Mouse (Mus musculus): ENCODE results near the gene Tssc4.

Gene Tssc4

DNA sequence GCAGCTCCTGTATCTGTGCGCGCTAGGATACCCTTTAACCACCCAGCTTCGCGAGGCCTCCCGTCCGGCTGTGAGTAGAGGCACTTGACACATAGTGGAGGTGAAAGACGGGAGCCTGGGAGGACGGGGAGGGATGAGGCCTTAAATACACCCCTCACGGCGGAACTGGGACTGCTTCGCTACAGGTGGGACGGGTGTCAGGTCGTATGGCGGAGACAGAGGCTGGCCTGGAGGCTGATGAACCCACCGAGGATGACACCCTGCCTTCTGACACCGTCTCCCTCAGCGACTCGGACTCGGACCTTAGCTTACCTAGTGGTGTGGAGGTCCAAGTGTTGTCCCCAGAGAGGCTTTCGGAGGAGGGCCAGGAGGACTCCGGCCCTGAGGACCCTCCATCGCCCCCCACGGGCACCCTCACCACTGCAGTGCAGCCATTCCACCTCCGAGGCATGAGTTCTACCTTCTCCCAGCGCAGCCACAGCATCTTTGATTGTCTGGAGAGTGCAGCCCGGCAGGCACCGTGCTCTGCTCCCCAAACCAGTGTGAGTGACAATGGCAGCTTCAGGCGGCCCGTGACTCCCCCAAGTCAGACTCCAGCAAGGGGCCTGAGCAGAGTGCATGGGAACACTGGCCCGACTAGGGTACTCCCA is 827 bp downstream of the Tssc4 start:
- no peak for DNase-seq

DNA sequence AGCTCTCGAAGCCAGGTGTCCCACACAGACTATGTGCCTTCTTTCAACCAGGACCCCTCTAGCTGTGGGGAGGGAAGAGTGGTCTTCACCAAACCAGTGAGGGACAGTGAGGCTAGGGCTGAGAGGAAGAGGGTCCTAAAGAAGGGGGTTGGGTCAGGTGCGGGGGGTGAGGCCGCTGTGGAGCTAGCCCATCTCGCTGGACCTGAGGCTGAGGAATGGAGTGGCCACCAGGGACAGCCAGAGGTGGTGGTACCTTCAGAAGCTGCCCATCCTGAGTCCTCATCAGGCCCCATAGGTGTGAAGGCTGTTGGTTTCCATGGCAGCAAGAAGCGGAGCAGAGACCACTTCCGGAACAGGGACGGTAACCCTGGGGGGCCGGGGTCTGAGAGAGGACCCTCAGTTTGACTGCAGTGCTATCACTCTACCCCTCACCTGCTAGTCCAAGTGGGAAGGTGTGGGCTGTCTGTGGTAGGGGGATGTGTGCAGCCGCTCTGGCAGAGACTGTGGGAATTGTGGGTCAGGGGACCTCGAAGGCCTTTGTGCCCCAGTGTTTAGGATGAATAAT is 1.5 kb downstream of the Tssc4 start:
- DNase-seq: no peak

DNA sequence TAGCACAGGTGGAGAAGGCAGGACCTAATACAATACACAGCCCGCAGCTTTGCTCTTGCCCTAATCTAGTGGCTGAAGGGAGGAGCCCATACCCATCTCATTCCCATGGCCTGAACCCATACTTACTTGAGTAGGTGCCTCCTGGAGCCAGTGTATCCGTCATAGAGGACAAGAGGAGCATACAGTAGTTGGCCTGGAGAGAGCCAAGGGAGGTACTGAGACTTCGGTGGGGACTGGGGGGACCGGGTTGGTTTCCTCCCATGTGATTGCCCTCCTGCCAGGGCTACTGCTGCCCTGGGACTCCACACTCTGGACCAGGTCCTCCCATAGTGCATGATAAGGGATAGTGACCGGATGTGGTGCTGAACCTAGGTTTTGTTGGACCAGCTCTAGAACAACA is 3.6 kb downstream of the Tssc4 start:
- DNase-seq: no peak

DNA sequence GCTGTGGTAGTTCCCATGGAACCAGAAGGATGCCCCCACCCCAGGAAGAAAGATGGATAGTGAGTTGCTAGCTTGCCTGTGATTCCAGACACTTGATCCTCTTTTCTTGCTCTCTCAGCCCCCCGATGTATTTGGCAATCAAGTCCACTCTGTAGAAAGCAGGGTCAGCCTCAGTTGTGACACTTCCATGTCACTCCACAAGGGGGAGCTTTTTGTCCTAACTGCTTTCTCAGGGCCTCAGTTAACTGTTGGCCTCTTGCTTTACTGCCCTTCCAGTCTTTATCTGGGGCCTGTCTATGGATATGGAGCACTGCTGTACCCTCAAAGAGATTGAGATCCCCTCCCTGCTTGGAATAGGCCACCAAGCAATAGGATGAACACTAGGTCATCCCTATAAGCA is 4.0 kb downstream of the Tssc4 start:
- peak; percentile 72 for DNase-seq

DNA sequence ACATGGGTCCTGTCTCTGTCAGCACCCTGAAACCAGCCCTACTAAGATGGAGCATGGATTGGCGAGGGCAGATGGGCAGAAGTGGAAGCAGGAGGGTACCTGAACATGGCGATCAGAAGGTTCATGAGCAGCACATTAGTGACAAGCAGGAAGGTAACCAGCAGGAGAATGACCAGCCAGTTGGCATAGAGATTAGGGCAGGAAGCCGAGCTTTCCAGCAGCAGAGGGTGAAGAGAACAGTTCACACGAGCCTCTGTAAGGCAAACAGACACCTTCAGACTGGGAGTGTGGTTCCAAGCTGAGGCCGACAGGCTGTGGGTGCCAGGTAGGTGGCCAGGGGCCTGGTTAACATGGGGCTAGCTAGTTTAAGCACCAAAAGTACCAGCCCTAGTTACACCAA is 6.3 kb downstream of the Tssc4 start:
- DNase-seq: no peak

DNA sequence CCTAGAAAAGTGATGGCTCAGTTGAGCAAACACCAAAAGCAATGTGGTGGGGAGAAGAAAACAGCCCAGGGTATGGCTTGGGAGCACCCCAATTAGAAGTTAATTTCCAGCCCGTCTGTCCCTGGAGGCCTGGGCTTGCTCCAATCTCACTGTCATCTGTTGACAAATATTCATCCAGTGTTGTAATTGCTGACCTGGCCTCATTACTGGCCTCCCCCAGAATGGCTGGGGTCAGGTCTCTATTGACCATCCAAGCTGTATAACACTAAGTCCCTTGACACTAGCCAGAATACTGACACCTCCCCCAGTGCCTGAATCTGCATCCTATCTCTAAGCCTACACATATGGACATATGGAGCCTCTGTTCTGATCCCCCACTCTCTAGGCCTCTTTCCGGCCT is 8.3 kb downstream of the Tssc4 start:
- peak; percentile 47 for DNase-seq

DNA sequence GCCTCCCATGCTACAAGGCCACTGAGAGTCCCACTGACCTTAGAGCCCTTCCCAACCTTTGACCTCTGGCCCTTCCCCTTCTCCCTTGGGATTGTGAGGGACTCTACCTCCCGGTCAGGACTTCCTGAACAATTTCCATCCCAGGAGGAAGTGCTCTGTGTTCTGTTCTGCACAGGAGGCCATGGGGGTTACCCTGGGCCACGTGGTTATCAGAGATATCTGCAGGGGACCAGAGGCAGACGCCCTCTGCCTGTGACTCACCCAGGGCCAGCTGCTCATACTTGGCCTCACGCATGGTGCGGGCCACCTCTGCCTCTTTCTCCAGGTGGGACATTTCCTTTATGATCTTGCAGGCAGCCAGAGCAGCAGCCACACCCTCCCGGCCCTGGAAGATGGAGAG is 13.0 kb downstream of the Tssc4 start:
- DNase-seq: no peak

DNA sequence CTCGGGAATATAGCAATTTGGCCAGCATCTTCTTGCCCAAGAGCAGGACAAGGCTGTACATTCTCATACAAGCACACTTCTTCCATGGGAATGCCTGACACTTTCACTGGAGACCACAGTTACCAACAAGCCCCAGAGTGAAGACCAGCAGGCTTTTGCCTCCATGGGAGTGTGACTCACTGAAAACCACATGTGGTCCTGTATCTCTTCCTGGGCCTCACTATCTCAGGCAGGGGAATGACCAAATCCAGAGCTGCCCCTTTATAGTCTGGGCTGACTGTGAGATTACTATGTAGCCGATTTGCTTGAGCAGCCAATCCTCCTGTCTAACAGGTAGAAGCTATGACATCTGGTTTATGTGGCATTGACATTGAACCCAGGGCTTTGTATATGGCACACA is 14.7 kb downstream of the Tssc4 start:
- no peak for DNase-seq

DNA sequence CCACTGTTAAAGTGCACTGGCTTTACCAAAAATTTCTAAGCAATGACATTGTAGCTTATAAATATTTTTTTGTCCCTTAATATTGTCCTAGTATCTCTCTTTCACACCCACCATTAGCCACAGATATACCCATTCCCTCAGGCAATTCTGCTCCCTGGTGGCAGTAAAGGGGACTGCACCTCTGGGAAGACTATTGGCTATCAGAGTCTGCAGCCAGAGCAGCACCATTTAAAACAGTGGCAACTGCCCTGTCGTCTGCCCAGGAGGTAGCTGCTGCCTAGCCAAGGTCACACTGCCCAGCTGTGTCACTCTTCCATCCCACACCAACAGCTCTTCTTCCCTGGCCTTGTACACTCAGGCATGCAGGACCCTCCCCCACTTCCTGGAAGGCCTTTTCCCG is 17.3 kb downstream of the Tssc4 start:
- DNase-seq: peak; percentile 68

DNA sequence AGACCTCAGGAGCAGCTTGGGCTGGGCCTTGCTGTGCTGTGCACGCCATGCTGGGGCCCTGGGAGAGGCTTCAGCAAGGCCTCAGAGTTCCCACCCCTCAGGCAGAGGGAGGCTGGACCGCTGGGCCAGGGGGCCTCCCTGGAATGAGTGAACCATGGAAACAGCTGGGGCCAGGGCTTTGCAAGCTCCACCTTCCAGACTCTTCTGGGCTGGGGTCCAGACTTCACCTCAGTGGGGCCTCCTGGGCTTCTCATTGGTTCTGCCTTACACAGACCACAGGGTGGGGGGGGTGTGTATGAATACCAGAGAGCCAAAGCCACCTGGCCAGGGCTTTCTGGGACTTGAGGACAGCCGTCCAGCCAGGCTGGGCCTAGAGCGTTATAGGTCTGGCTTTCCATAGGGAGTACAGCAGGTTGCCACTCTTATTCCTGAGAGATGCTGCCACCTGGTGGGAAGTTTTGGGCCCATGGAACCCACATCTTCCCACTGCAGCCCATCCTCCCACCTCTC is 18.1 kb downstream of the Tssc4 start:
- peak; percentile 60 for DNase-seq

DNA sequence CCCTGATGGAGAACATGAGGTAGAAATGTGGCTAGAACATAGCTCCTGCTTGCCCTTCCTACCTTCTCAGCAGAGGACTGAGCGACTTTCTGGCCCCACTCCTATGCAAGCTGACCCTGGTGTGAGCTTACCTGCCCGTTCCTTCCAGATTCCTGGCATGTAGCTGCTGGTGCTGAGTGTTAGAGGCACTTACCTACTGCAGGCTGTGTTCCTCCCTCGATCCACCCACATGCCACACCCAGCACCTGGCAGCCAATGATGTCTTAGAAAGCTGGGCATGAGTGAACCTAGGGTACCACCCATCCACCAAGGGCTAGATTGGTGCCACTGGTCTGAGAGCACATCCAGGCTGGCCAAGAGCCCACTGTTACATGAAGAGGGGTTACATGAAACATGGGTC is 24.8 kb downstream of the Tssc4 start:
- DNase-seq: no peak

DNA sequence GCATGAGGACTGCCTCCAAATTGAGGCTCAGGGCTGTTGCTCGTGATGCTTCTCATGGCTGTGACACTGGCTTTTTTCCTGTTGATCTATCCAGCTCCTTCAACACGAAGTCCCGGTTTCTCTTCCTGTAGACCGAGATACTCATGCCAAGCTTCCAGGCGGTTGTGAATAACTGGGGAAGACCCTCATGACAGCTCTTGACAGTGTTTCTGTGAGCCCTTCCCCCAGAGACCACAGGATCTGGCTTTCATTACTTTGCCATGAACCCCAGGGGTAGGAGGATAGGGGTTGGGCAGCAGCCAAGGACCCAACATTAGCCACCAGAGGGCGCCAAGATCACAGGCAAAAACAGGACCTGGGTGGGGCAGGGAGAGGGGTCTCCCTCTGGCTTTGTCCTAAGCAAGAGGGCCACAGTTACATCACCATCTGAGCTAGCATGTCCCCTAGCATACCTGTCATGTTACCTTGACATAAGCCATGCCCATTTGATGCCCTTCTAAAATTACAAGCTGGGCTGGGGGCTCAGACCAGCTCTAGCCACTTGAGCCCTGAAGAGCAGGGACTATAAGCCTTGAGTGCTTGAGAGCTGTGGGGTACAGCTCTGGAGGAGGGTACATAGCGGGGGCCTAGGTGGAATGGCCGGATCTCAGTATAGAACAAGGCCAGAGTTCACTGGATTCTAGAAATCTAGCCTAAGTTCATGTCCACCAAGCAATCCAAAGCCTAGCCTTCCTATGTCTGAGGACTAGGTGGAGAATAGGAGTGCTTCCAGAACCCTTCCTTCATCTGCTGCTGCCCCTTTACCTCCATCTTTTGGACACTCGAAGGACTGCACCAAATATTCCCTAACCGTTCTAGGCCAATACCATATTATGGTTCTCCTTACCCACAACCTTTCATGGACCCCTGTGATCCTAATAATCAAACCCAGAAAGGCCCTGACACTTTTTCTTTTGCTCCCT is 25.8 kb downstream of the Tssc4 start, which contains the start of gene Trpm5:
Gene Trpm5 (minus strand): TSS at position 51 of the 962 bp plus-strand sequence.
- peak; percentile 71 for DNase-seq

DNA sequence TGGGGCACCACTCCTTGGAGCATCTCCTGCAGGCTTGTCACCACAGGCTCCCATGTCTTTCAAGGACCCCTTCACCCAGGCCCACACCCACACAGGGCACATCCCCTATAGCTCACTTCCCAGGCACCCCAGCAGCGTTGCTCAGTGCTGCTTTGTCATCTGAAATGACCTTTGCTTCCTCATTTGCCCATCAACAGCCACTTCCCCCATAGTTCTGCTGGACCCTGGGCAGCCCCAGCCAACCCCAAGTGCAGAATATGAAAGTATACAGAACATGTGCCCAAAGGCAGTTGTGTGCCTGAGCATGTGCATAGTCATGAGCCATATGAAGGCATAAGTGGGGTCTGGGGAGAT is 26.5 kb downstream of the Tssc4 start:
- DNase-seq: no peak

DNA sequence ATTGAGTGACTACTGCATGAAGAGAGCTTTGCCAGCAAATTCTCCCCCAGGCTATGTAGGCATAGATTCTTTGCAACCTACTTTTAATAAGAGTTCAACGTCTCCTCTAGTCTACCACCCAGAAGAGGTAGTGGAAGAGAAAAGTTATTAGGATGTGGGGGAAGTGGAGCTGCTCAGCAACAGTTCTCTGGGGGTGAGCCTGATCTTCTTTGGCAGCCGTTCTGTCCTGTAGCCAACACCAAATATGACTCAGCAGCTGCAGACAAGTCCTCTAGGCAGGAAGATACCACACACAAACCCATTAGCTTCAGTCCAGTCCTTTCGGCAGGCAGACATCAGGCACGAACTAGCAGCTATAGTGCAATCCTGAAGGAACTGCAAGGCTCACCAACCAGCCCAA is 31.7 kb downstream of the Tssc4 start:
- DNase-seq: no peak

DNA sequence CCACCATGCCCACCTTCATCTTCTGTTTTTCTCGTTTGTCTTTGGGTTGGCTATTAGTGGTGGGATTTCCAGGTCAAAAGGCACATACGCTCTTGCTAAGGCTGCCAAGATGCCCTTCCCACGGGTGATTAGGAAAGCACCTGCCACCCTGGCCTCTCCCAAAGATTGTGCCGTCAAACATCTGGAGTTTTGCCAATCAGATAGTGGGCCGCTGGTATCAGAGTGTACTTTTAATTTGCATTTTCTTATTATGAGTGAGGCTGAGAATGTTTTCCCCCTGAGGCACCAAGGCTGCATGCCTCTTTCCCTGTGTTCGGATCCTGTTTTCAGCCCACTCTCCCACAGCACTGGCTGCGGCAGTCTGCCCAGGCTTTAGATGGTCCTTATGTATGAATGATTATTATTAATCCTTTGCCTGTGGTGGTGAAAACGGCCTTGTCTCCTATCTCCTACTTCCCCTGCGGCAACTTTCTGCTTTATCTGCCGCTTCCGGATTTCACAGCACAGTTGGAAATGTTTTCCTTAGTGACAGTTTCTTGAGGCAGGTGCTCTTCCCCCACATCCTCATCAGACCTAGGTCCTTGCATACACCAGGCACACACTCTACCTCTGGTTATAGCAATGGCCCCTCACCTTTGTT is 36.3 kb downstream of the Tssc4 start:
- no peak for DNase-seq

DNA sequence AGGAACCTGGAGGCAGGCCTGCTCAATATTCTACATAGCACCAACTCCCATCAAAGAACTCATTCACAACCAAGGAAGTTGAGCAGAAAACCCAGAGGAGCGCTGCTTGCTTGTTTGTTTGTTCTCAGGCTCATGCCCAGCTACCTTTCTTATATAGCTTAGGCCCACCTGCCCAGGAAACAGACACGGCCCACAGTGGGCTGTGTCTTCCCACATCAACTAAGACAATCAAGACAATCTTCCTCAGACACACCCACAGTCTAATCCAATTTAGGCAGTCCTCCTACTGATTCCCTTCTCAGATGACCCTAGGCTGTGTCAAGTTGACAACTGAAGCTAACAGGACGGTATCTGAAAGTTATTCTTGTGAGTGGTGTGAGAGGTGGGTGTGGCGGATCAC is 37.0 kb downstream of the Tssc4 start, which contains the start of gene Kcnq1:
Gene Kcnq1 (plus strand): TSS at position 301 of the 400 bp plus-strand sequence.
- DNase-seq: no peak

DNA sequence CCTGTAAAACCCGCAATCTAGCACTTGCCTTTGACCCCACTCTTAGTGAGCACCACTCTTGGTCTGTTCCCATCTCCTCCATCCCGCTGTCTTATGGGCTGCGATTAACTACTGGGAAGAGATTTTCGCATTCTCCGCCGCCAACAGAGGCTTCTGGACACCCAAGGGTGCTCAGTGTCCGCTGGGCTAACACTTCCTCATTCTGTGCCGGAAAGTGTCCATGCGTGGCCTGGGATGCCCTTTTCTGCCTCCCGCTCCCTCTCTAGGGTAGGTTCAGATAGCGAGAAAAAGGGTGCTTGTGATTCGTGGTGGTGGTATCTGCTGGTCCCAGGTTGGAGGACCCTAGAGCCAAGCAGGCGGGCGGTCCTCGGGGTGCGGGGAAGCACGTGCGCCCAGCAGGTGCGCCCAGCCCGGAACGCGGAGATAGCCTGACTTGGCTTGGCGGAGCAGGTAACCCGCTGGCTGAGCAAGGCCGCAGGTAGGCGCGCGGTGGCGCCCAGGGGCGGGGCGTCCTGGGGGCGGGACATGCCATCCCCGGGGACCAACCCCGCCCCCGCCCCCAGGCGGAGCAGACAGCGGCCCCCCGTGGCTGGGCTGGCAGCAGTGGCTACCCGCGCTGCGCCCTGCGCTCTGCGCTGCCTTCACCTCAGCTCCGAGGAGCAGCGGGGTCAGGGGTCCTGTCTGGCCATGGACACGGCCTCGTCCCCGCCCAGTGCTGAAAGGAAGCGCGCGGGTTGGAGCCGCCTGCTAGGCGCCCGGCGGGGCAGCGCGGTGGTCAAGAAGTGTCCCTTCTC is 37.8 kb downstream of the Tssc4 start:
- DNase-seq: no peak

DNA sequence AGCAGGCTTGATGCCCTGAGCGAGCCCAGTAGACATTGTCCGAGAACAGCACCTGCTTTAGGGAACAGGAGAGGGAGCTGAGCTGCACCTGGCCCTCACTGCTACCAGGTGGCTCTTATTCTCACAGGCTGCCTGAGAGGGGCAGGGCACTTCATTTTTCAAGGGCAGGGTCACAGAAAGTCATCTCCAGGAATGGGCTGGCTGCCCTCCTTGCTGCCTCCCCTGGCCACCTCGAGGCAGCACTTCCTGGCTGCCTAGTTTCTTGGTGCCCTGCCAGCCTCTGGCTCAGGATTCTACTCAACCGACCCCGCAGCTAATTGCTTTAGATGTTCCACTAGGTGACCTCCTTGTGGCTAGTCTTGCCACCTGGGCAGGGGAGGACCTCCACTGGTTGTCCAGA is 39.2 kb downstream of the Tssc4 start:
- DNase-seq: no peak

DNA sequence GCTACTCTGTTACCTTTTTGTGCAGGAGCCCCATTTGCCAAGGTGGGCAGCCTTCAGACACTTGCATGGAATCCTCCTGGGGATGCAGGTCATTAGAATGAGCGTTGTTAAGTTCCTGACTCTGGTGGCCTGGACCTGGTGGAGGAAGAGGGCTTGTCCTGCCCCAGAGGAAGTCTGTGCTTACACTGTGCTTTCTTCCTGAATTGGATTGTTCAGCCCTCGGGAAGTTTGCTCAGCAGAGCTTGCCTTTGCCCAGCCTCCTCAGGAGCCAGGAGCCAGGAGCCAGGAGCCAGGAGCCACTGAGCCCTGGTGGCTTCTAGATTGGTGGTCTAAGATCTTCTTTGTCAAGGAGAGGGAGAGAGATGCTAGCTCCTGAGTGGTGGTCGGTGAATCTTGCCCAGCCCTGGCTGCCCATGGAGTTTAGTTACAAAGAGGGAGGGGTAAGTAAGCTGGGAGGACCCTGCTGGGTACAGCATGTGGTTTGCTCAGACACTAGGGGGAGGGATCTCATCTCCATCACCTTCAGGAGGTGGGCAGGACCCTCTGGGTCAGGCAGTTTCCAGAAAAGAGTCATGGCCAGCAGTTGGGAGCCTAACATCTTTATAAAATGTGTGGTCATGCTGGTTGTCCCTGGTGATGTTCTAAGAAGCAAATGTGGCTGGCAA is 40.1 kb downstream of the Tssc4 start:
- DNase-seq: no peak

DNA sequence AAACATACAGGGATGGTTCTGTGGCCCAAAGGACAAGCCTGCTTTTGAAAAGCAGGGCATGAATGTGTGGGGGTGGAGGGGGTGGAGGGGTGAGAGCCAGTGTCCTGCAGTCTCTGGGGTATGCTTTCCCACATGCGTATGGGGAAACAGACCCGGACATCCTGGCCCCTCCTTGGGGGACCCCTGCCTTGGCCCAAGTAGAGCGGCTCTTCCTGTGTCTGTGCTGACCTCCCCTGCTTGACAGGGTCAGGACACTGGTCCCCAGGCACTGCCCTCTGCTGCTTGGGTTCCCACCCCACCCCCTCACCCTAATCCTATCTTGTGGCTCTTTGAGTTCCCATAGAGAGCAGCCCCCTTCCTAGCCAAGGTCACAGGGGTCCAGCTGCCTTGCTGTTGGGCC is 40.6 kb downstream of the Tssc4 start:
- DNase-seq: no peak

DNA sequence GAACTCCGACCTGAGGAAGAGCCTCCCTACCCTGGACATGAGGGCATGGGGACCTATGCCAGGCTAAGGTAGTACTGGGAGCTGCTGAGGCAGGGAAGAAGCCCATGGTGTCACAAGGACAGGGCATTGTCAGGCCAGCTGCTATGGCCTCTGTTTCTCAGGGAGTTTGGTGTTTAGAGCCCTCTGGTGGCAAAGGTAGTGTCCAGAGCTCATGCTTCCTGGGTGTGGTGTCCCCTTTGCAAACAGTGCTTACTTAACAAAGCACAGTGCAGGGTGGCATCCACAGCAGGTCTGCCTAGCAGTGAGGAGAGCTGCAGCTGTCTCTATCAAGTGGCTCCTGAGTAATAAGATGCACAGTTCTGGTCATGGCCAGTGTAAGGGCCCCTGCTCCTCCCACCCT is 41.8 kb downstream of the Tssc4 start:
- DNase-seq: no peak

DNA sequence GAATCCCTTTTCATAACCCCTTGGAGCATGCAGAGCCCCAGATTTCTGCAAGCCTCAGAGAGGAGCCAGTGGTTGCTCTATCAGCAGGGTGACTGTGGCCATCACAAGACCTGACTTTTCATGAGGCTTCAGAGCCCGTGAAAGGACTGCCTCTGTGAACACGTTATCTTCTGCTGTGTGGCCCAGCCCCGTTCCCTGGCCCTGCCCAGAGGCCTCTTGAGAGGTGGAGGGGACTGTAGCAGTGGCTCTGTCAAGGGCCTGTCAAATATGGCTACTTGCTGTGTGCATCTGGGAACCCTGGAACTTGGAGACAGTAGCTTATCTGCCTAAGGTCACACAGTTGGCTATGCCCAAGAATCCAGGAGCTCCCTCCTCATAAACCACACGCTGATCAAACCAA is 42.7 kb downstream of the Tssc4 start:
- DNase-seq: no peak
